Mouse (Mus musculus): ENCODE measurements around the gene Pth2.
"Not testable (repeated sequence)": the region's sequence is repeated elsewhere in the genome, so short reads cannot be mapped to it uniquely, and the experiment has no call there.

The Pth2 gene

GRCm38 (mm10) chr7:45180896-45181477, at the start of gene Pth2:
Gene Pth2 (plus strand): TSS chr7:45180995.
- no peak for DNase-seq

GRCm38 (mm10) chr7:45131850-45132249, 48.9 kb upstream of the Pth2 start:
- no peak for DNase-seq

GRCm38 (mm10) chr7:45133446-45134159, 47.2 kb upstream of the Pth2 start:
- no peak for DNase-seq

- peak; percentile 83 for DNase-seq
Observed at GRCm38 (mm10) chr7:45134544-45135026, 46.2 kb upstream of the Pth2 start.

GRCm38 (mm10) chr7:45135370-45135769, 45.4 kb upstream of the Pth2 start:
- no peak for DNase-seq

- DNase-seq, result peak; percentile 93
Observed at GRCm38 (mm10) chr7:45135993-45136567, 44.7 kb upstream of the Pth2 start, which contains the start of the genes Gm45713 and Flt3l. Gene Gm45713 (minus strand): TSS chr7:45136231. Gene Flt3l (minus strand): TSS chr7:45136432.

- DNase-seq, result peak; percentile 64
Observed at GRCm38 (mm10) chr7:45137171-45138006, 43.4 kb upstream of the Pth2 start.

GRCm38 (mm10) chr7:45138403-45138802, 42.4 kb upstream of the Pth2 start:
- no peak for DNase-seq

GRCm38 (mm10) chr7:45139904-45140723, 40.7 kb upstream of the Pth2 start:
- no peak for DNase-seq

- DNase-seq, result peak; percentile 63
Observed at GRCm38 (mm10) chr7:45141319-45141718, 39.5 kb upstream of the Pth2 start.

- no peak for DNase-seq
Observed at GRCm38 (mm10) chr7:45141914-45142313, 38.9 kb upstream of the Pth2 start.

- DNase-seq, result no peak
Observed at GRCm38 (mm10) chr7:45144368-45145174, 36.2 kb upstream of the Pth2 start.

GRCm38 (mm10) chr7:45145460-45145859, 35.3 kb upstream of the Pth2 start:
- DNase-seq, result no peak

GRCm38 (mm10) chr7:45147267-45147666, 33.5 kb upstream of the Pth2 start:
- no peak for DNase-seq

- no peak for DNase-seq
Observed at GRCm38 (mm10) chr7:45147899-45148298, 32.9 kb upstream of the Pth2 start.

GRCm38 (mm10) chr7:45148534-45149098, 32.2 kb upstream of the Pth2 start:
- no peak for DNase-seq

GRCm38 (mm10) chr7:45149545-45149944, 31.2 kb upstream of the Pth2 start:
- no peak for DNase-seq

GRCm38 (mm10) chr7:45150321-45150720, 30.5 kb upstream of the Pth2 start:
- no peak for DNase-seq

- DNase-seq, result no peak
Observed at GRCm38 (mm10) chr7:45151303-45151702, 29.5 kb upstream of the Pth2 start.

GRCm38 (mm10) chr7:45153052-45153451, 27.7 kb upstream of the Pth2 start:
- DNase-seq, result not testable (repeated sequence)

- DNase-seq, result no peak
Observed at GRCm38 (mm10) chr7:45153586-45153985, 27.2 kb upstream of the Pth2 start.

Data from thymus, postnatal 4 days (tissue).